Mouse (Mus musculus) right cerebral cortex, postnatal 10 days (tissue): Measurements from ENCODE around the gene Kirrel3.

Experiments
- DNase-seq, 2 experiments: peaks; one replicate each; pipeline ENCODE4 v3.0.0; 2021; ENCODE audit warnings: low spot score in 2 of 2

Kirrel3 gene

DNA sequence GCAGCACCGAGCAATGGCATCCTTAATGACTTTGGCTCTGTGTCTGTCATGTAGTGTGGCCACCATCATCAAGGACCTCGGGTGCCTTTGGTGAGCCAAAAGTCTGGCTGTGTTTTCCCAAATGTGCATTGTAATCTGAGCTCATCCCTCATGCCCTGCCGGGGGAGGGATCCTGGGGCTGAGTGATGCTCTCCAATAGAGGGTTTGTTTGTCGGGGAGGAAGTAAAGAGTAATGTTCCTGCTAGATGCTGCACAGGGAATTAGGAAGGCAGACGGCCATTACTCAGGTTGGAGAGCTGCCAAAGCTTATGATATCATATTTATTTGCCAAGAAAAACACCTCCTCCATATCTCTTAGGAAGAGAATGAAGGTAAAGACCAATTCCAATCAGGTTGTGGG is 401.1 kb downstream of the Kirrel3 start:
- DNase-seq = no peak

DNA sequence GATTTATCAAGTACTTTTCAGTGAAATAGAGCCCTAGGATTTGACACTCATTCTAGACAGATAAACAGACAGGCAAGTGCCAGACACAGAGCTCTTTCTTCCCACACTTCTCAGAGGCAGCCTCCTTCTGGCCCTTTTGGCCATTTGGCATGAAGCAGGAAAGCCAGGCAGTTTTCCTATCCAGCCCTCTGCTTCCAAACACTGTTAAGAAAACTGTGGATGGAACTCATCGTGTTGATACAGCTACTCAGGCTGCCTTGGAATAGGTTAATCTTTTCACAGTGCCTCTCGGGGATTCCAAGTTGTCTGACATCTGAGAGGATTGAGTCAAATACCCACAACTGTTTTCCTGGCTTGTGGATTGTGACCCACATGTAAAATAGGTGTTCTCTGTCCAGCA is 401.5 kb downstream of the Kirrel3 start:
- no peak for DNase-seq

- peak; percentile 47 to 56 for DNase-seq
Observed at GRCm38 (mm10) chr9:34888298-34888697, 402.6 kb downstream of the Kirrel3 start.

DNA sequence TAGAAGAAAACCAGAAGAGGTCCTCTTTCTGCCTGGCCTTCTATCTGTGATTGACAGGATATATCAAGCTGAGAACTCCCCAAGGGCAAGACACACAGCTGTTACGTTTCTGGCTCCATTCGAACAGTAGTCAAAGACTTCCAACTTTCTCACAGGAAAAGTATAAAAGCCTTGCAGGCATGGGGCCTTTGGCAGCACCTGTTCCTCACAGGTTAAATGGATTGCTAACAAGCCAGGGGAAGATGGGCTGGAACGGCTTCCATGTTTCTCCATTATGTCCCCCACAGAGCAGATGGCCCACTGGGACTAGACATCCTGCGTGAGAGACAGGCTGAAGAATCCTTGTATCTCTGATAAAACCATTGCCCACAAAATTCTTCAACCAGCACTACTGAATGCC is 415.5 kb downstream of the Kirrel3 start:
- DNase-seq = no peak

- DNase-seq = peak in 1 of 2 experiments; percentile 32
Observed at GRCm38 (mm10) chr9:34901888-34902287, 416.2 kb downstream of the Kirrel3 start.

- peak; percentile 44 to 52 for DNase-seq
Observed at GRCm38 (mm10) chr9:34905164-34905563, 419.5 kb downstream of the Kirrel3 start.

DNA sequence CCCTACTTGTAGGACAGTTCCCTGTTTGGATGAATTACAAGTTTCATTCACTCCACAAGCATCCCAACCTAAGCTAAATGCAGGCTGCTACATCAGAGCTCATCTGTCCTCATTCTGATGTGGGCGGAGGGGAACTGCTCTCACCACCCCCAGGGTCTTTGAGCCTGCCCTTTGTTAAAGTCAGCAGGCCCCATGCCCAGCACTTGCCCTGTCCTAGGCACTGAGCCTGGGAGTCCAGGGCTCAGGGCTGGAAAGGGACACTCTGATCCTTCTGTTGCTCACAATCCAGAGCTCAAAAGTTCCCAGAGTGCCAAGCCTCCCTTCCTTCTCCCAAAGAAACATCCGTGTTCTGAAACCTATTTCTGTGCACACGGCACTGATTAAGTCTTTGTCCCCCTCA is 422.3 kb downstream of the Kirrel3 start:
- DNase-seq = peak; percentile 55 to 64

- DNase-seq = peak; percentile 30 to 42
Observed at GRCm38 (mm10) chr9:34911838-34912237, 426.1 kb downstream of the Kirrel3 start.

GRCm38 (mm10) chr9:34912273-34912972 is 426.7 kb downstream of the Kirrel3 start:
- no peak for DNase-seq

DNA sequence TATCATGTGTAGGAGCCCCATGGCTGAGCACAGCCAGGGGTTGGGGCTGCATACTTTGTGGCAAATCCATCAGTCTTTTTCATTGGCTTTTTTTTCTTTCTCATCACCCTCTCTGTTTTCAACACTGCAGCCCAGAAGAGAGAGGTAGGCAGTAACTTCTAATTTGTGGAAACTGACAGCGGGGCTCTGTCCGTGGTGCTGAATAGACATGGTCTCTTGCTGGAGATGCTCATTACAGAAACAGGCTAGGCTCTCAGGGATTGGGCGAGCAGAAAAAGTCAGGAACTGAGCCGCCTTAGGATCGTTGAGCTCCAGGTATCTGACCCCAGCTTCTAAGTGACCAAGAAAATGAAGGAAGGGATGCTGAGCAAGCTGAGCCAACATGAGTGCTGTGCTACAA is 427.3 kb downstream of the Kirrel3 start:
- DNase-seq = no peak

DNA sequence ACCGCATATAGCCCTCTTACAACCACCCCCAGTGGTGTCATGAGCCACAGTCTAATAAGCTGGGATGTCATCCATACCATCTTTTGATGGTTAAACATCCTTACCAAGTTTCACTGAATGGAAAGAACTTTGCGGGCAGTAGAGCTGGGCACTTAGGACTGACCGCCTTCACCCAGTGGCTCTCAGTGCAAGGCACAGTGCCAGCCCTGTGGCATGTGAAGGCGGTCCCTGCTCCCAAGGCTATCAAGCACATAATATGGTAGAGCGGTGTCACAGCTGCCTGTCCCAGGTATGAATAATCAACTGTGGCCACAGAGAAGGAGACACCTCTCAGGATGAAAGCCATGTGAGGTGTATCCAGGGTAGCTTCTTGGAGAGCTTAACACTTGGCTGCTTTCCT is 433.3 kb downstream of the Kirrel3 start:
- no peak for DNase-seq

DNA sequence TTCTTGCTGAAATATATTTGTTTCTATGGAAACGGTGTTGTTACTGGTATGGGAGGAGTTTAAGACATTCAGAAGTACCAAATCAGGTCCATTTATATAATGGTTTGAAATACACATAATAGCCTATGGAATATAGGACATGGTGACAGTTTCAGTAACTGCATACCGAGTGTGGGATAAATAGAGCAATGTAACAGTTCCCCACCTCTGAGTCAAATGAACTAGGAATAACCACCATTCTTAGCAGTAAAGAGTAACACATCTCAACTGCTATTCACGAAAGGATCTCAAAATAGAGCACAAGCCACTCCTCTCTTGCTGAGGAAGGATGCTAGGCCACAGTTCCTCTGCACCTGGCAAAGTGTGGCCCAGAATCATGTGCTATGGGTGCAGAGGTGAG is 434.4 kb downstream of the Kirrel3 start:
- DNase-seq = no peak

- DNase-seq = no peak
Observed at GRCm38 (mm10) chr9:34921941-34922340, 436.2 kb downstream of the Kirrel3 start.

DNA sequence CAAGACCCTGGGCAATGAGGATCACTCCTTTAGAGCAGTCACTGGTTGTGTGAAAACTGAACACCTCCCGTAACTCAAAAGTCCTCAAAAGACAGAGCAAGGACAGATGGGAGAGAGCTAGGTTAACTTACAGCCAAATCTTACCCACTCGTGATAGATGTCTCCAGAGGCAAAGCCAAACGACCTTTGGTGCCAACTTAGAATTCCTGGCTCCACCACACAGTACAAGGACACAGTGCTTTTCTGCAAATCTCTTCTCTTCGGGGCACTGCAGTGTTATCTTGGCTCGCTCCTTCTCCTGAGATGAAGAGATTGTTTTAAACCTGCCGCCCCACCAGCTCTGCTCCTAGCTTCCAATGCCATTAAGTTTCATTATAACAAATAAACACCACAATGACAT is 437.0 kb downstream of the Kirrel3 start:
- DNase-seq = no peak

DNA sequence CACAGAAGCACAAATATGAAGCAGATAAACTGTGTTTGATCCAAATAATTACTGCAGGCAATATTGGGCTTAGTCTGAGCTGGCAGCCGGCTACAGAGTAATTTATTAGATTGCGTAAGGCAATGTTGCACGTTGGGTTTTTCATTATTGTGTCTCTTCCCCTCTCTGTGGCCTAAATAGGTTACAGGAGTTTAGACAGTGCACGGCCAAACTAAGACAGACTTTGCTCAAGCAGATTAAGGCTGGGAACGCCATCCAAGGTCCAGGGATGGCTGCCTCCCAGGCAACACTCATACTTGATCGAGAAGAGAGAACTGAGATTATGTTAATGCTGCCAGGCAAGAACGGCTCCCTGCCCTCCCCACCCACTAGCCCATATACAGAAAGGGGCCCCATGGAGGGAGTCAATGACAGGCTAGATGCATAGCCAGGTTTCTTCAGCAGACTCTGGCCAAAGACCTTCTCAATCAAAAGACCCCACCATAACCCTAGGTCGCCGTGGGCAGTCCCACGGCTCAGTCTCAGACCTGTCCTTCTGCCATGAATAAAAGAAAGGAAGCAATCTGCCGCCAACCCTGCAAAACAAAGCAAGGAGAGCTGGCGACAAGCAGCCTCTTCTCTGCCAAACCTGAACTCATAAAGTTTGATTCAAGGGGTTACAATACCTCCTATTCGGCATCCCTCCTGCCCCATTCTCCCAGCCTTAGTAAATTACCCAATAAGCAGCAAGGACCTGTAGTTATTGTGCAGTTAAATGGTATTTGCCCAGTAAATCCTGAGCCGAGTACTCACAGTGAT is 437.6 kb downstream of the Kirrel3 start:
- no peak for DNase-seq

DNA sequence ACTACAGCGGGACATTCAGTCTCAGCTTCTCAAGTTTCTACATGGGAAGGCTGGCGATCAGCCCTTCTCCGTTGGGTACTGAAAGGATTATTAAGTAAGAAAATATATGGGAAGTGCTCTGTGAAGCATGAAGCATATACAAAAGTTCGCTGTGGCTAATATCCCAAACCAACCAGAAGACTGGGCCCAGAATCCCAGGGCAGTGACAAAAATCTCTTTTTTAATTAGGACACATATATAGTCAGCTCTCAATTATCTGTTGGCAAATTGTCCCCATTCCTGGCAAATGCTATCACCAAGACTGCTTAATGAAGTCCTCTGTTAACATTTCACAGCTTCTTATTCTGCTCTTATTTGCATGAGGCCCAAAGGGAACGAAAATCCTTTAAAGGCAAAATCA is 439.9 kb downstream of the Kirrel3 start:
- no peak for DNase-seq

DNA sequence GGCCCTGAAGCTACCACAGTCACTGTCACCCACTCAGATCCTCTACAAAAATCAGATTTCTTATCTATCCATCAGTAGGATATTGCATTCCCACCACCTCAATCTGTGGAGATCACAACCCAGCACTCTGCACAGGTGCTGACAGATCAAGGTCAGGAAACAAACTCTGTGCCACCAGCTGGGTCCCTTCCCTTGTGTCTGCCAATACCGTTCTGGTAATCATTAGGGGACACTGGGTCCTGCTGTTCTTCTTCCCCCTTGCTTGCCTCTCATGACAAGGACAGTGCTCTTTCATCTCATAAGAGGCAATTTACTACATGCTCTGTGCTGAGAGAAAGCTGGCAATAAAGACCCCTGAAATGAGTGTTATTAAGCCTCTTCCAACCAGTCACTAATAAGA is 444.7 kb downstream of the Kirrel3 start:
- DNase-seq = no peak

- DNase-seq = no peak
Observed at GRCm38 (mm10) chr9:34938140-34938539, 452.4 kb downstream of the Kirrel3 start.

DNA sequence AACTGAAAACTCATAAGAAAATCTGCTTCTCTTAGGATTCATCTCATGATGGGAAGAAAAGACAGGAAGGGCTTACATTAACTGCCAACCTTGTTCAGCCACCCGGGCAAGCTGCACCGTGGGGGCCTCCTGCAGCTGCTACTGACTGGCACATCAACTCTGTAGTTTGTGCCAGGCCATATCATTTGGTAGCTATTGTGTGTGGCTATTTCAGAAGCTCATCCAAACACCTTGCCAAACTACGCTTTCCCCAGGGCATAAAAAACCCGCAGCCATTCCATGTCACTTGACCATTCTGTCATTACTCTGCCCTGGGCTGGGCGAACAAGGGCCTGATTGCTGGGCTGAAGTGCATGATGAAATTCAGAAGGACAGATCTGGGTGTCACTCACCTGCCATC is 453.9 kb downstream of the Kirrel3 start:
- no peak for DNase-seq

DNA sequence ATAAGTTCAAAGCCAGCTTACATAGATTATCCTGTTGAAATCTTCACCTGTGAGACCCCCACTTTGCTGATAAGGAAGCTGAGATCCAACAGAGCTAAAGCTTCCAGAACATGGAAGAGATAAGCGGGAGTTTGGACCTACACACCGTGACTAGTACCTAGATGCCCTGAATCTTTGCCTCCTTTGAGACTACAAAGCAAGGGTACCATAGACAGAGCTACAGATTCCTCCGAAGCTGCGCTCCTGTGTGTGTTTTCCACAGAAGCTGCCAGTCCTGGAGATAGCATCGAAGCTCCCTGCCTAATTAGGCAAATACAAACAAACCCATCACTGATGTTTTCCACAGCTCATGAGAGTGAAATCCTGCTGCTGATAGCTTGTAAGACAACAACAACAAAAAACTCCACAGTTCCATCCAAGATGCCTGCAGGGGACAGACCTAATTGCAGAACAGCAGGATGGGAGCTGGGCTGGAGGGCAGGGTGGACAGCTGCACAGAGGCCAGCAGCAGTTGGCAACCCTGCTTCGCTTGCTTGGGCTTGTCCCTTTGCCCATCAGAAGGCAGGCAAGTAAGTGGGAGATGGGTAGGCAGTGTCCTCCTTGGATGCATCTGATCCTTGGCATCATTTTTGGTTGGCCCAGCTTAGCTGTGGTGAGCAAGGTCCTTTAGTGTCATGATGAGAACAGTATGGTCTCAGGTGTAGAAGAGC is 456.6 kb downstream of the Kirrel3 start:
- no peak for DNase-seq

DNA sequence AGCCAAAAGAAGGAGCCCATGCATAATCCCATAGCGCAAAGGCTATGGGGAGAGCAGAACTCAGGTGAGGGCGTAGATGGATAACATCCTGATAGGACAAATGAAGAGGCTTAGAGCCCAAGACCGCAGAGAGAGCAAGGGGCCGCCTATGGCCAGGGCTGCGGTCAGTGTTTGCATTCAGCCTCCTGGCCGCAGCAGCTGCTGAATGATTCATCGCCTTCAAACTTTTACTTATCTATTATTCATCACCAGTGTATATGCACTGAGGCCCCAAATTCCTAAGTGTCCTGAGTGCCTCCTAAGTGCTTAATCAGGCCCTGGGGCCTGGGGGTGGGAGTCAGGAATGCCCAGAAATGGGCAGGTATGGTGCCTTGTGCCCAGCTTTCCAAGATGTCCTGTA is 457.3 kb downstream of the Kirrel3 start:
- no peak for DNase-seq

DNA sequence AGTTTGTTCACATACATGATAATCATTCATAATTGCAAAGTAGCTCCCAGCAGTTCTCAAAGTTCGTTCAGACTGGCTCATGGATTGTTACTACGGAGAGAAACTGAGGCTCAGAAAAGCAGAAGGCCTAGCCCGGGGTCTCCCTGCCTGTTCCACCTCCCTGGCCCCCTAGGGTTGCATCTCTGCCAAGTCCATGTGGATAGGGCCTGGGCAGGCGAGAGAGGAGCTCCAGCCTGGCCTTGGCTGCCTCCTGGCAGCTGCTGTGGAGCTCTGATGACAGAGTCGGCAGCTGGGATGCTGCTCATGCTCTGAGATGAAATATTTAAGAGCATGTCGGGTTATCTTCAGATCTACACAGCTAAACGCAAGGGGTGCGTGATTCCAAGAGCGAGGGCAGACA is 459.6 kb downstream of the Kirrel3 start:
- DNase-seq = no peak

- DNase-seq = peak in 1 of 2 experiments; percentile 33
Observed at GRCm38 (mm10) chr9:34947258-34947657, 461.6 kb downstream of the Kirrel3 start.
